Mouse (Mus musculus) heart, postnatal 0 days (tissue): ENCODE data around the gene Carmil1.

Experiments
- CTCF ChIP-seq: IDR thresholded peaks from 2 replicates; pipeline ENCODE4 v1.5.1; 2016; ENCODE audit warnings: antibody characterized with exemption, control low read depth, low read depth
- EP300 ChIP-seq: IDR thresholded peaks from 2 replicates; pipeline ENCODE4 v1.6.1; 2016; ENCODE audit warnings: antibody characterized with exemption, low read depth

DNA sequence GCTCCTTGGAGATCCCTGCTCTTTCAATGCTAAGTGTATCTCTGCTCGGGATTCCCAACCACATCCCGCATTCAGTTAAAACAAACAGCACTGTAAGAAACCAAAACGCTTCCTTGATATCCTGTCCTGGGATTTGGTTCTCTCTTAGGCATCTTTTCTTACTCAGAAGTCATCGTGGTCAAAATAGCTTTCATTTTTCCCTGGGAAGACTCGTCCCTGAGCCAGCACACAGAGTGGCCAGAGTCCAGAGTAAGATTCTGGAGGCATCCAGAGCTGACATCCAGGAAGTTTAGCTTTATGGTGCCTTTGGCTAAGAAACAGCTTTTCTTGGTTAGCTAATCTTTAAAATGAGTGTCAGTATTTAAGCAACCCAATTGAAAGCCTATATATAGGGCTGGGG, 308.3 kb downstream of the Carmil1 start:
- TF ChIP-seq CTCF (no peak), EP300 (no peak)
